Mouse (Mus musculus) monocyte, adult 2 months (primary cell): Measurements from ENCODE around the gene Trnau1ap.
"Not testable (repeated sequence)": the region's sequence is repeated elsewhere in the genome, so short reads cannot be mapped to it uniquely, and the experiment has no call there.

Experiments
- DNase-seq, 2 experiments: peaks; one replicate each; pipeline ENCODE4 v3.0.0; 2022; ENCODE audit warnings: low spot score in 2 of 2, low read depth in 1 of 2

Gene Trnau1ap

DNA sequence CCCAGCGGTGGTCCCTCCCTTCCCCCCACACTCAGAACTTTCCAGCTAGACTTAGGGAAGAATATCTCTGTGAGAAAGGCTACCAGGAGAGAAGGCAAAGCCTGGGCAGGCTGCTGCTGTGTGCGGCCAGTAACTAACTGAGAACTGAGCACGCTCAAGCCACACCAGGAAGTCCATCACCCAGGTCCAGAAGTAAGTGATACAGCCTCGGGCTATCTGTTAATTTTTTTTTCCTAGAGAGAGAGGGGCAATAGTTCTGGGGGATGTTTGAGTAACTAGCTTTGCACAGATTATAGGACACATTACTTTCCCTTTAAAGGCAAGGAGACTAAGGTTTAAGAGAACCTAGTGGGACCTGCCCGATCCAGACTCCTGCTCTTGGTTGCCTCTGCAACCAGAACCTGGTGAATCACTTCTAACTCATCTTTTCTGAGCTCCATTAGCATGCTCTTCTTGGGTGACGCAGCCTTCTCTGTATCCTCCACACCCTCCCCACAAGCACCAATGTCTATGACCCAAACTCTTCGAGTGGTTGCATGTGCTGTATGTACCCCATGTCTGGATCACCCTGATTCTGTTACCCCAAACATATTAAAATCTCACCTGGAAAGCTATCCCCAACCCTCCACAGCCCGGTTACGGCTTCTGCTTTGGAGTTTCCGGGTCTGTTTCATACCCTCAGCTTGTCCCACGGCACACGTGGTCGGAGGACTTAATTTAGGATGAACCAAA lies 15.2 kb upstream of the Trnau1ap start:
- DNase-seq = peak in 1 of 2 experiments; percentile 12

DNA sequence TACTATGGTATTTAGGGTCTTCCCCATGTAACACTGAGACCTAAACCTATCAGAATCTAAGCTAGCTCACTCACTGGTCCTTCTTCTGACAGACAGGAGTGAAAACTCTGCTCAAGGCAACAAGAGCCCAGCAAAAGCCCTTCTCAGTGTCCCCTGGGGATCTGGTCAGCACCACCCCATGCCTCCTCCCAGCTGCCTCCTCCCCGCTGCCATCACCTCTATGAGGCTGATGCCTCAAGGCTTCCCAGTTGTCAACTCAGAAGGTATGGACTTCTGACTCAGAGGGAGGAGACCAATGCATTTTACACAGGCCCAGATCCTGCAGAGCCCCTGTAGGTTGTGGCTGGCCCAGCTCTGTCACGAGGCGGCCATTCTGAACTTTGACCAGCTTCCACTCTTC lies 12.1 kb upstream of the Trnau1ap start:
- DNase-seq = no peak

DNA sequence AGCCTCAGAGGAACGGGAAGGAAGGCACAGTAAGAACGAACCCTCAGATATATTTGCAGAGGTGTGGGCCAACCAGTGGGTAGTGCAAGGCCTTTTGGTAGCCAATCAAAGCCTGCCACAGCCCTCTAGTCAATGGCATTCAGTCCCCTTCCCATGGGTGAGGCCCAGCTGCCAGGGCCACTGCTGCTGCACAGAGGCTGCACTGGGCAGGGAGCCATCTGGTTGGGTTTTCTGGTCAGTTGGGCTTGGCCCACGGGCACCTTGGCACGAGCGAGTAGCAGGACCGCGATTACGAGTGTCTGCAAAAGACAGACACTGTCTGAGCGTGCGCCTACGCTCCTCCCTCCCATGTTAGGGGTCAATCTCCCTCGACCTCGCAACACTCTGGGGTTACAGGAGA lies 9.6 kb upstream of the Trnau1ap start:
- no peak for DNase-seq

GRCm38 (mm10) chr4:132332880-132333279 lies 3.5 kb upstream of the Trnau1ap start:
- DNase-seq = no peak

- DNase-seq = no peak
Measured at GRCm38 (mm10) chr4:132331960-132332359, 2.6 kb upstream of the Trnau1ap start.

- DNase-seq = no peak
Measured at GRCm38 (mm10) chr4:132329835-132330354, 557 bp upstream of the Trnau1ap start.

- DNase-seq = no peak
Measured at GRCm38 (mm10) chr4:132328391-132328982, 851 bp downstream of the Trnau1ap start.

- DNase-seq = no peak
Measured at GRCm38 (mm10) chr4:132326481-132326880, 2.9 kb downstream of the Trnau1ap start.

DNA sequence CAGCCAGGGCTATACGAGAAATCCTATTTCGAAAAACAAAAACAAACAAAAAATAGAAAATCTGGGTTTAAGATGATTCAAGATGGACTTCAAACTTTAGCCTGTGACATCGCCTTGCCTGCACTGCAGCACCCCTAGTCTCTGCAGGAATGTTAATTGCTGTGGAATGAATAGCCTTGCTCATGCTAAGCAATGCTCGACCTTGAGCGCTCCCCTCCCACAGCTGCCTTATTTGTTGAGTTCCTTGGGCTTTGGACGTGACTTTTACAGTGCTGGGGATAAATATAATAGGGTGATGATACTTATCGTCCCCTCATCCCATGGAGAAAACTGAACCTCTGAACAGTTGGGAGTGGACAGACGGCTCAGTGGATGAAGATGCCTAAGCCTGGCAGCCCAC lies 13.6 kb downstream of the Trnau1ap start:
- no peak for DNase-seq

- no peak for DNase-seq
Measured at GRCm38 (mm10) chr4:132312627-132313026, 16.7 kb downstream of the Trnau1ap start.

- no peak for DNase-seq
Measured at GRCm38 (mm10) chr4:132311801-132312200, 17.5 kb downstream of the Trnau1ap start.

DNA sequence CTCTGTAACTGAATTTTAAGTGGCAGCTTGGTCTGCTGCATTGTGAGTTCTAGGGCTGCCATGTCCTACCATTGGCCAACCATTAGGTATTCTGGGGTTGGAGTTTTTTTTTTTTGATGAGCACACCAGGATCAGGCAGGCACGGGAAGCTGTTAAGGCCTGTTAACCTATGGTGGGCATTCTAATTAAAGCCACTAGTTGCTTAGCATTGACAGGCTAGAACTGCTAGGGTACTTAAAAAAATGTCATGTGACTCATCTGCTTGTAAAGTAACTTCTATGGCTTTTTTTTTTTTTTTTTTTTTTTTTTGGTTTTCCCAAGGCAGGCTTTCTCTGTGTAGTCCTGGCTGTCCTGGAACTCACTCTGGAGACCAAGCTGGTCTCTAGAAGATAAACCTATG lies 18.1 kb downstream of the Trnau1ap start:
- DNase-seq = no peak

DNA sequence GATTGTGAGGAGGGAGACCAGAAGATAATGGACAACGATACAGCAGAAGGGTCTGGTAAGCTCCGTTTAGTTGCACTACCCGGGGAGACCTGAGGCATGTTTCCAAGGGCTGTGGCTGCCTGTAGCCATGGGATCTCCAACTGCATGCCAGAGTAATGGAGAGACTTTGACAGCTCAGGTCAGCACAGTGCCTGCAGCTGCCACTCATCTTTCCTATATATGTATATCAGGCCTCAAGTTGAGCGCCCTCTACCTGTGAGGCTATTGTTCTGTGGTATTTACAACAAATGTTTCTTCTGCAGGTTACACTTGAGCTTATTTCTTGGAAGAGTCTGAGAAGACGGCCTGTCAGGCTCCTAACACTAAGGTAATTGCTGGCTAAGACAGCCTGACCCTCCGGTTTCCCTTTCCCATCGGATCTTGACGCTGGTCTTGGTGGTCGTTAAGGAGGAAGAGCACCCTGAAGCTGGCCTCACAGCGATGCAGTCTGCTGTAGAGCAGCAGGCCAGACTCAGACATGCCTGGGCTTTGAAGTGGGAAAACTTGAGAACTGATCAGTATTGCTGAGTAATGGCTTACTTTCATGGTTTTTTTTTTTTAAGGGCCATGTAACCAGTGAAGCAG lies 19.4 kb downstream of the Trnau1ap start:
- DNase-seq = peak; percentile 16 to 17

DNA sequence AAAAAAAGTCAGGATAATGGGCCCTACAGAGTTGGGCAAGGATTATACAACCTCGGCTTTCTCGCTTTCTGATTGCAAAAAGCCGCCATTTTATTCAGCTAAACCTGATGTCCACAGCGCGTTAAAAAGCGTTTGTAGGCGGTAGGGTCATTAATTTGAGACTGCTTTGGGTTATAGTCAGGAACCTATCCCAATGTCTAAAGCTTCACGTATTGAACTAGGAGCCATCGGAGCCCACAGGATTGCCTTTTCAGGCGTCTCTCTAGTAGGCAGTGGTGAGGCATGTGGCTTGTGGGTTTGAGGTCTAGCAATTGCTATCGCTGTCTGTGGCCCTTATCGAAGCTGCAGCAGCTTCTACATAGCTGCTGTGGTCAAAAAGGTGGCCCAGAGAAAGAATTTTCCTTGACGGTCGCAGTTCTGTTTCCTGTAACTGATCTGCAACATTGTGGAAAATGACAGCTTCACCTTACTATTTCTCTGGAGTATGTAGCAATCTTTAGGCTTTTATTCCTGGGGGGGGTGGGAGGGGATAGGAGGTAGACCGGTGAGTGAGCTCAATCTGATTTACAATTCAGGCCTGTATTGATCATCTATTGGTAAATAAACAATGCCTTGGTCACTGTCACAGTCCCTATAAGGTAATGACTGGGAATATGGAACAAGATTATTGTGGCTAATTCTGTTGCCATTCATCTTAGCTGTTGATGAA lies 20.0 kb downstream of the Trnau1ap start:
- no peak for DNase-seq

DNA sequence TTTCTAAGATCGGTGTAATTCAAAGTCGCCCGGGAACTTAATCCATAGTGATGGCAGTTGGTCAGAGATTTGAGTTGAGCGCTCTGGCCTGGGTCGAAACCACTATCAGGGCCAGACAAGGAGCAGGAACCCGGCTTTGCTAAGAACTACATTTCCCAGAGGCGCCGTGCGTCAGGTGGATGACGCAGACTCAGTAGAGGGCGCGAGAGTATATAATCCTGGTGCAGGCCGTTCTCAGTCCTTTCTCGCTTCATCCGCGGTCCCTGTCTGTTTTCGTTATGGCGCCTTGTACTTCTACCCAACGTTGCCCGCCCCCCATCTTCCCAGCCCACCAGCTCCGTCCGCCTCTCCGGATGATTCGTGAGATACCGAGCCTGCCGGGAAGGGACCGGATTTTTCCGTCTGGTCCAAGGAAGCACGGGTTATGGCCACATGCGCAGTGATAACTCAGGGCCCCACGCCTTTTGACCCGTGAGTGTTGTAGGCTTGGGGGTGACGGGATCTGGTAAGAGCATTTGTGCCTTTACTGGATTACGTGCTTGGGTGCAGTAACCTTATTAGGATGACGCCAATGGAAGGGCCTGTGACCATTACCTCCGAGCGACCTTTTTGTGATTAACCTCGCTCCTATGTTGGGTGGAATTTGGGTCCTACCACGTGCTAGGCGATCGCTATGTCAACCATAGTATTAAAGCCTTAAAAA lies 20.8 kb downstream of the Trnau1ap start:
- peak; percentile 68 to 77 for DNase-seq

DNA sequence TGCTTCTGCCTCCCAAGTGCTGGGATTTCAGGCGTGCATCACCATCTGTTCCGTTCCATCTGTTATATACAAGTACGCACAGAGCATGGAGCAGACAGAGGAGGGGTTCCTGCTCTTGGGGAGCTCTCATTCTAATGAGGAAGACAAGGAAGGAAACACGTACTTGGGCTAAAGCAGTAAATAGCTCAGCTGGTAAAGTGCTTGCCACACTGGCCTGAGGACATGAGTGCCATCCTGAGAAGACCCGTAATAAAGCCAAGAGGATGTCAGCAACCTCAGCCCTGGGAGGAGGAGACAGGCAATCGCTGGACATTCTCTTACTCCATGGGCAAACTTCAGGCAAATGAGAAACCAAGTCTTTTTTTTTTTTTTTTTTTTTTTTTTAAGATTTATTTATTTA lies 23.3 kb downstream of the Trnau1ap start:
- no peak for DNase-seq

DNA sequence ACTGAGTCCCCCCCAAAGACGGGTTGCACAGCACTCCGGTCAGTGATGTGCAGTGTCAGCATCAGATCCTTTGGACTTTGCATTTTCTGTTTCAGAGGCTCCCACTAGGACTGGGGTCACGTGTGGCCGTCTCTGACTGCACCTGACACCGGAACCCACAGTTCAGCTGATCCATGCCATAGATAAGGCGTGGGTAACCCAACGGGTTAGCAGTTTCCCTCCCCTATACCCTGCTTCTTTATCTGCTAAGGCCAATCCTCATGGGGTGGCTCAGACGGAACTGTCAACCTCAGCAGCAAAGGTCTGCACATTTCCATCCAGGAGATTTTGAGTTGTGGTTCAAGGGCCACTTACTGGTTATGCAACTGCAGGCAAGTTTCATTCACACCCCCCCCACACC lies 24.1 kb downstream of the Trnau1ap start:
- no peak for DNase-seq

DNA sequence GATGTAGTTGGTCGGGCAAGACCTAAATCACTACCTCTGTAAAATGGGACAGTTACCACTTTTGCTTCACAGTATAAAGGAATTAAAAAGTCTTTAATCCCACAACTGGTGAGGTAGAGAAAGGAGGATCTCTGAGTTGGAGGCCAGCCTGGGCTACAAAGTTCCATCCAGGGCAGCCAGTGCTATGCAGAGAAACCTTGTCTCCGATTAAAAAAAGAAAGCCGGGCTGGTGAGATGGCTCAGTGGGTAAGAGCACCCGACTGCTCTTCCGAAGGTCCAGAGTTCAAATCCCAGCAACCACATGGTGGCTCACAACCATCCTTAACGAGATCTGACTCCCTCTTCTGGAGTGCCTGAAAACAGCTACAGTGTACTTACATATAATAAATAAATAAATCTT lies 25.9 kb downstream of the Trnau1ap start:
- not testable (repeated sequence) for DNase-seq

- peak in 1 of 2 experiments; percentile 21 for DNase-seq
Measured at GRCm38 (mm10) chr4:132302939-132303479, 26.3 kb downstream of the Trnau1ap start, which contains the start of gene Rab42. Rab42 (minus strand) TSS chr4:132303385.
